Mouse (Mus musculus) liver, embryonic 14.5 days (tissue): ENCODE data around the gene Kntc1. TPM values are rescaled to one million over a fixed set of nuclear protein-coding genes. Genes with fewer than 3 reads are reported as not detected.
"Not testable (repeated sequence)": the region's sequence is repeated elsewhere in the genome, so short reads cannot be mapped to it uniquely, and the experiment has no call there.

ENCODE experiments used
- ATAC-seq: fragments of 200-750 bp; cut with Nextera tagmentation; 2 replicates; pipeline ENCODE4 v1.8.0; 2017; ENCODE audit warnings: moderate number of reproducible peaks, mild to moderate bottlenecking, moderate library complexity; ENCODE audit not compliant: insufficient read depth
- DNase-seq, 3 experiments: peaks; one replicate each; pipeline ENCODE4 v3.0.0-alpha.2; 2012 to 2013; ENCODE audit warnings: low read depth in 3 of 3, low spot score in 3 of 3
- H3K27ac ChIP-seq: fragments of 300-500 bp; sonication (generic); 2 replicates; pipeline ENCODE4 v1.5.1; 2014; ENCODE audit warnings: moderate library complexity, mild to moderate bottlenecking, control low read depth, inconsistent platforms
- H3K27me3 ChIP-seq: fragments of 300-500 bp; sonication (generic); 2 replicates; pipeline ENCODE4 v1.6.1; 2014; ENCODE audit warnings: mild to moderate bottlenecking, low read length, moderate library complexity; ENCODE audit not compliant: control insufficient read depth, insufficient read depth
- H3K36me3 ChIP-seq: fragments of 300-500 bp; sonication (generic); replicated peaks from 2 replicates; pipeline ENCODE4 v1.6.1; 2014; ENCODE audit warnings: low read depth; ENCODE audit not compliant: control insufficient read depth, insufficient read depth
- H3K4me1 ChIP-seq, 2 experiments: fragments of 200-500 bp in 1 of 2; fragments of 300-500 bp in 1 of 2; sonication (generic) in 1 of 2; replicated peaks; 2 replicates each; pipeline ENCODE4 v1.6.1; 2012 to 2014; ENCODE audit warnings: antibody characterized with exemption in 1 of 2, inconsistent platforms in 1 of 2, low read length in 1 of 2; ENCODE audit not compliant: control insufficient read depth in 2 of 2, insufficient read depth in 2 of 2
- H3K4me2 ChIP-seq: fragments of 300-500 bp; sonication (generic); 2 replicates; pipeline ENCODE4 v1.6.1; 2014; ENCODE audit warnings: low read depth, mild to moderate bottlenecking, control low read depth, moderate library complexity
- H3K4me3 ChIP-seq, 2 experiments: fragments of 200-500 bp in 1 of 2; fragments of 300-500 bp in 1 of 2; sonication (generic) in 1 of 2; 2 replicates each; pipeline ENCODE4 v1.5.1; 2012 to 2014; ENCODE audit warnings: low read depth in 2 of 2, low read length in 2 of 2, mild to moderate bottlenecking in 2 of 2, control low read depth in 1 of 2, inconsistent platforms in 1 of 2, moderate library complexity in 1 of 2; ENCODE audit not compliant: insufficient read depth in 1 of 2
- H3K9ac ChIP-seq: fragments of 300-500 bp; sonication (generic); replicated peaks from 2 replicates; pipeline ENCODE4 v1.6.1; 2014; ENCODE audit warnings: mild to moderate bottlenecking, control low read depth, moderate library complexity
- H3K9me3 ChIP-seq: fragments of 300-500 bp; sonication (generic); 2 replicates; pipeline ENCODE4 v1.6.1; 2016; ENCODE audit warnings: low read length, mixed read lengths; ENCODE audit not compliant: control insufficient read depth
- CTCF ChIP-seq: IDR thresholded peaks from 2 replicates; pipeline ENCODE4 v1.5.1; 2016; ENCODE audit warnings: antibody characterized with exemption, low read depth, control low read depth
- EP300 ChIP-seq: IDR thresholded peaks from 2 replicates; pipeline ENCODE4 v1.6.1; 2016; ENCODE audit warnings: antibody characterized with exemption, low read depth
- WGBS: fragments of 180-500 bp; shearing (Covaris S2); extraction: QIAGEN DNeasy Blood & Tissue Kit; methylation state at CpG from one replicate; pipeline ENCODE4 v1.1.7; 2014; ENCODE audit not compliant: insufficient replicate concordance; 5-methylcytosine and 5-hydroxymethylcytosine counted together
- polyA plus RNA-seq, 2 experiments: library from polyadenylated mRNA; depleted of rRNA in 1 of 2; stranded (reverse) in 1 of 2; unstranded in 1 of 2; fragments of >200 nt; fragmentation: Nextera tagmentation in 1 of 2; extraction: Ambion mirVana in 1 of 2; gene quantifications; 2 replicates each; pipeline versions ENCODE4 v1.2.1 to v1.2.3; 2012 to 2014

Kntc1 gene
- polyA plus RNA-seq, 2 experiments: 21.0 to 22.2 TPM

- DNase-seq: no peak
- H3K4me1 ChIP-seq: peaks cover 20 to 25% of the 10 kb centered on the region in 2 experiments
- peak overlapping the region; percentile 97 for H3K4me2 ChIP-seq
- H3K27me3 ChIP-seq: no peaks in the 10 kb centered on the region
- no peak for ATAC-seq
- no peak overlapping the region for H3K27ac ChIP-seq
- TF ChIP-seq CTCF (no peak), EP300 (peak; percentile 62)
- H3K4me3 ChIP-seq: peak overlapping the region; percentile 21 to 71; a peak in 3 of 4 replicates
- H3K36me3 ChIP-seq: peaks cover 35% of the 10 kb centered on the region
- no peak overlapping the region for H3K9ac ChIP-seq
- H3K9me3 ChIP-seq: no peaks in the 10 kb centered on the region
Measured at GRCm38 (mm10) chr5:123746253-123746652, 3.3 kb upstream of the Kntc1 start.

GRCm38 (mm10) chr5:123747604-123748003, 1.9 kb upstream of the Kntc1 start:
- ATAC-seq: no peak
- no peak for DNase-seq
- peak overlapping the region; percentile 71 to 98 for H3K4me3 ChIP-seq
- no peaks in the 10 kb centered on the region for H3K27me3 ChIP-seq
- no peak for TF ChIP-seq CTCF
- TF ChIP-seq EP300: no peak
- no peaks in the 10 kb centered on the region for H3K9me3 ChIP-seq
- 25% methylated on average over 7 of the region's 7 CpGs for WGBS
- no peak overlapping the region for H3K27ac ChIP-seq
- peak overlapping the region; percentile 75 for H3K9ac ChIP-seq
- H3K4me2 ChIP-seq: peak overlapping the region; percentile 97
- peaks cover 29% of the 10 kb centered on the region for H3K36me3 ChIP-seq
- peaks cover 25 to 30% of the 10 kb centered on the region in 2 experiments for H3K4me1 ChIP-seq

GRCm38 (mm10) chr5:123748339-123749064, 1.0 kb upstream of the Kntc1 start:
- peak overlapping the region; percentile 75 for H3K9ac ChIP-seq
- peak; percentile 9 for ATAC-seq
- WGBS: under 1% methylated on average over 18 of the region's 18 CpGs
- H3K27me3 ChIP-seq: no peaks in the 10 kb centered on the region
- H3K4me1 ChIP-seq: peaks cover 25 to 30% of the 10 kb centered on the region in 2 experiments
- DNase-seq: peak; percentile 4 to 51 (median 33)
- H3K4me3 ChIP-seq: peak overlapping the region; percentile 71 to 98
- H3K27ac ChIP-seq: peak overlapping the region; percentile 95
- peak overlapping the region; percentile 97 for H3K4me2 ChIP-seq
- peaks cover 21% of the 10 kb centered on the region for H3K36me3 ChIP-seq
- TF ChIP-seq EP300 (no peak), CTCF (no peak)
- H3K9me3 ChIP-seq: no peaks in the 10 kb centered on the region

- Histone ChIP-seq H3K4me1 (no peaks in the 10 kb centered on the region), H3K9ac (no peak overlapping the region), H3K27ac (no peak overlapping the region), H3K27me3 (no peaks in the 10 kb centered on the region), H3K36me3 (peaks cover 71% of the 10 kb centered on the region), H3K4me3 (no peak overlapping the region), H3K4me2 (no peak overlapping the region), H3K9me3 (no peaks in the 10 kb centered on the region)
- ATAC-seq (no peak), DNase-seq (no peak)
- TF ChIP-seq EP300 (no peak), CTCF (no peak)
- WGBS: 85% methylated on average over 11 of the region's 11 CpGs
Measured at GRCm38 (mm10) chr5:123765506-123765905, 16.0 kb downstream of the Kntc1 start.

- not testable (repeated sequence) for ATAC-seq, H3K4me3 ChIP-seq, H3K27me3 ChIP-seq, H3K27ac ChIP-seq, DNase-seq, H3K4me2 ChIP-seq, H3K9ac ChIP-seq, H3K4me1 ChIP-seq, H3K9me3 ChIP-seq
- WGBS: 90% methylated on average over 11 of the region's 11 CpGs
- H3K36me3 ChIP-seq: peaks cover 72% of the 10 kb centered on the region
Measured at GRCm38 (mm10) chr5:123766455-123766854, 16.9 kb downstream of the Kntc1 start.
